Mouse (Mus musculus): ENCODE measurements around the gene E030030I06Rik. TPM values are rescaled to one million over a fixed set of nuclear protein-coding genes. Genes with fewer than 3 reads are reported as not detected.
A peak's percentile ranks its signal among the peaks of the same experiment; 100 is the strongest.
"Not testable (repeated sequence)": the region's sequence is repeated elsewhere in the genome, so short reads cannot be mapped to it uniquely, and the experiment has no call there.

E030030I06Rik gene
- 12.9 and 20.7 TPM in 2 replicates for polyA plus RNA-seq (2014; fragmentation: Nextera tagmentation; extraction: Ambion mirVana)

DNA sequence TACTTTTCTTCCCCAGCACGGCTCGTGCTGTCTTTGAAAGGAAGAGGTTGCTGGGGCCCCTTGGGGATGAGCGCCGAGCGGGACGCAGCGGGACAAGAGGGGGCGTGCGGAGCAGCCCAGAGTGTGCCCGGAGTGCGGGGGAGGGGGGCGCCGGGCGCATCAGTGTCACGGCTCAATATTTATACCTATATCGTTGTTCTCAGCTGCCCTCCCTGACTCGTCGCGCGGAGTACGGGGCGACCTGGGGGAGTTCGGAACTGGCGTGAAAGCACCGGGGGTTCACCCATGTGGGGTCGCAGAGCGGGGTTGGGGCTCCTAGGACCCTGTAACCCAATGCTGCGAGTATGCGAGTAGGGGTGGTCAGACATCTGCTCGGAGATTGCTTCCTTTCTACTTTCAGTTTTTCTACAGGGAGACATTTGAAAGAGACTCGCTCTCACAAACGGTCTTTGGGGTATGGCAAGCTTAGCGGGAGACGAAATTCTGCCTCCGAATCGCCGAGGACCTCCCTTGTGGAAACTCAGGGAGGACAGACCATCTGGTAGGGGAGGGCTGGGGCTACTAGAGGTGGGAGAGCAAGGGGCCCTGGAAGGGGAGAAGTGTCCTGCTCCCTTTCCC lies at the start of gene E030030I06Rik:
Gene E030030I06Rik (minus strand): TSS at position 198 of the 618 bp plus-strand sequence.
- Histone ChIP-seq H3K36me3 (ENCODE audit: control insufficient read depth, insufficient read depth, low read length) (no peaks in the 10 kb centered on the region), H3K9me3 (ENCODE audit: control insufficient read depth, low read length) (no peaks in the 10 kb centered on the region), H3K4me1 (ENCODE audit: control insufficient read depth in 2 of 2, insufficient read depth in 2 of 2, low read length in 2 of 2) (peaks cover 8% of the 10 kb centered on the region in 2 experiments; a peak in 3 of 4 replicates), H3K4me2 (ENCODE audit: low read length) (peak within 1 kb of the TSS; percentile 95), H3K9ac (ENCODE audit: low read length) (peak within 1 kb of the TSS; percentile 80), H3K27me3 (ENCODE audit: control insufficient read depth, insufficient read depth, low read length) (peaks cover 11% of the 10 kb centered on the region), H3K4me3 (ENCODE audit: control insufficient read depth in 1 of 2, insufficient read depth in 1 of 2, low read depth in 1 of 2, low read length in 2 of 2) (peak within 1 kb of the TSS; percentile 73 to 76), H3K27ac (replicated peaks in 1 of 2; ENCODE audit: control insufficient read depth in 1 of 2, insufficient read depth in 1 of 2, low read depth in 2 of 2, low read length in 2 of 2) (peak within 1 kb of the TSS; percentile 38 to 41; a peak in 2 of 4 replicates)
- WGBS, result under 1% methylated on average over 37 of the region's 37 CpGs
- ATAC-seq (ENCODE audit: insufficient number of reproducible peaks, insufficient read depth, low FRiP score, low read depth), result peak; percentile 32

- not testable (repeated sequence) for H3K36me3 ChIP-seq (ENCODE audit: control insufficient read depth, insufficient read depth, low read length); H3K4me2 ChIP-seq (ENCODE audit: low read length); ATAC-seq (ENCODE audit: insufficient number of reproducible peaks, insufficient read depth, low FRiP score, low read depth); H3K27ac ChIP-seq (replicated peaks in 1 of 2; ENCODE audit: control insufficient read depth in 1 of 2, insufficient read depth in 1 of 2, low read depth in 2 of 2, low read length in 2 of 2); H3K27me3 ChIP-seq (ENCODE audit: control insufficient read depth, insufficient read depth, low read length); H3K4me3 ChIP-seq (ENCODE audit: control insufficient read depth in 1 of 2, insufficient read depth in 1 of 2, low read depth in 1 of 2, low read length in 2 of 2); H3K9me3 ChIP-seq (ENCODE audit: control insufficient read depth, low read length); H3K9ac ChIP-seq (ENCODE audit: low read length); H3K4me1 ChIP-seq (ENCODE audit: control insufficient read depth in 2 of 2, insufficient read depth in 2 of 2, low read length in 2 of 2)
- WGBS, result 3% methylated on average over 7 of the region's 10 CpGs
Measured at GRCm38 (mm10) chr10:22191035-22191434, 42.0 kb upstream of the E030030I06Rik start.

- not testable (repeated sequence) for H3K36me3 ChIP-seq (ENCODE audit: control insufficient read depth, insufficient read depth, low read length); ATAC-seq (ENCODE audit: insufficient number of reproducible peaks, insufficient read depth, low FRiP score, low read depth); H3K4me3 ChIP-seq (ENCODE audit: control insufficient read depth in 1 of 2, insufficient read depth in 1 of 2, low read depth in 1 of 2, low read length in 2 of 2); H3K9ac ChIP-seq (ENCODE audit: low read length); H3K9me3 ChIP-seq (ENCODE audit: control insufficient read depth, low read length); H3K27me3 ChIP-seq (ENCODE audit: control insufficient read depth, insufficient read depth, low read length); H3K4me1 ChIP-seq (ENCODE audit: control insufficient read depth in 2 of 2, insufficient read depth in 2 of 2, low read length in 2 of 2); H3K4me2 ChIP-seq (ENCODE audit: low read length); H3K27ac ChIP-seq (replicated peaks in 1 of 2; ENCODE audit: control insufficient read depth in 1 of 2, insufficient read depth in 1 of 2, low read depth in 2 of 2, low read length in 2 of 2)
- 72% methylated on average over 2 of the region's 2 CpGs for WGBS
Measured at GRCm38 (mm10) chr10:22176515-22176914, 27.4 kb upstream of the E030030I06Rik start.

DNA sequence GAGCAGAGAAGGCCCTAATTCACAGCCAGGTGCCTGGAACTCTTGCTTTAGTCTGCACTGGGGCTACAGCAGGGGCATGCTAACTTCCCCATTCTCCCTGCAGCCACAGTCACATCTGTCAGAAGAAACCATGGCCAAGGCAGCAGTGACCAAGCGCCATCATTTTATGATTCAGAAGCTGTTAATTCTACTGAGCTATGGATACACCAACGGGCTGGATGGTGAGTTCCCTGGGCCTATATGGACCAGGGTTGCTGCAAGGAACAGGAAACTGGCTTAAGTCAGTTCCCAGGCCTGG lies 25.1 kb upstream of the E030030I06Rik start:
- H3K4me3 ChIP-seq (ENCODE audit: control insufficient read depth in 1 of 2, insufficient read depth in 1 of 2, low read depth in 1 of 2, low read length in 2 of 2); H3K27ac ChIP-seq (replicated peaks in 1 of 2; ENCODE audit: control insufficient read depth in 1 of 2, insufficient read depth in 1 of 2, low read depth in 2 of 2, low read length in 2 of 2); ATAC-seq (ENCODE audit: insufficient number of reproducible peaks, insufficient read depth, low FRiP score, low read depth); H3K27me3 ChIP-seq (ENCODE audit: control insufficient read depth, insufficient read depth, low read length); H3K9ac ChIP-seq (ENCODE audit: low read length); H3K9me3 ChIP-seq (ENCODE audit: control insufficient read depth, low read length); H3K4me2 ChIP-seq (ENCODE audit: low read length); H3K4me1 ChIP-seq (ENCODE audit: control insufficient read depth in 2 of 2, insufficient read depth in 2 of 2, low read length in 2 of 2); H3K36me3 ChIP-seq (ENCODE audit: control insufficient read depth, insufficient read depth, low read length): not testable (repeated sequence)
- 72% methylated on average over 2 of the region's 2 CpGs for WGBS

DNA sequence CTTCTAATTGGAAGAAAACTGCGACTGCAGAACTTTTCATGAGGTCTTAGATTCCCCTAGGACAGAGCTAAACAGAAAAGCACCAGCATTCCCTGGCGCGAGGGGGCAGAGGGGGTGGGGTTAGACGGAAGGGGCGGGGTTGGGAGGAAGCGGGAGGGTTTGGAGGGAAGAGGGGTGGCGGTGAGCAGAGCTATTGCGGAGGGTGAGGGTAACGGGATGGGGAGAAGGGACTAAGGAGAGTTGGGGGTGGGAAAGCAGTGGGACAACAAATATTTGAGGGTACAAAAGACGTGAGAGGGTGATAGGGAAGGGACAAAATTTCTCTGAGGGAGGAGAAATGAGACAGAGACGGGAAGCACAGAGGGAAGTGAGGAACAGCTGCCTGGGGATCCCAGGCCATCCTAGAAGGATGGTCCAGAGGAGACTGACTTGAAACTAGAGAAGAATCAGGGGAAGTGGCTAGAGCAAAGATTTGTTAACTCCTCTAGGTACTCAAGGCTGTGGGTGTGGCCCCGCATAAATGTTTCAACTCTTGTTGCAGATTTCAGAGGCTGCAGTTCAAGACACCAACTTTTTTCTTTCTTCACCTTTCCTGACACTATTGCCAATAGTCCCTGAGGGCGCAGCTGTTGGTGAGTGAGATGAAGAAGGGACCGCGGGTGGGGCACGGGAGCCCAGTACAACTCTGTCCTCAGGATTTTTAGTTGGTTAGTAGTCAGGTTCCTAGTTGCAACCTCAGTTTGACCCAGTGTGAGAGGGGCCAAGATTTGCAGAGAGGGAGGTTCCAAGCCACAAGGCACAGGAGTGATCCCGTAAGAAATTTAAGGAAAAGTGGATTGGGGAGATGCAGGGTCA lies 24.5 kb upstream of the E030030I06Rik start:
- not testable (repeated sequence) for H3K4me1 ChIP-seq (ENCODE audit: control insufficient read depth in 2 of 2, insufficient read depth in 2 of 2, low read length in 2 of 2); H3K27me3 ChIP-seq (ENCODE audit: control insufficient read depth, insufficient read depth, low read length); H3K9ac ChIP-seq (ENCODE audit: low read length); H3K36me3 ChIP-seq (ENCODE audit: control insufficient read depth, insufficient read depth, low read length); H3K9me3 ChIP-seq (ENCODE audit: control insufficient read depth, low read length); H3K27ac ChIP-seq (replicated peaks in 1 of 2; ENCODE audit: control insufficient read depth in 1 of 2, insufficient read depth in 1 of 2, low read depth in 2 of 2, low read length in 2 of 2)
- Histone ChIP-seq H3K4me3 (ENCODE audit: control insufficient read depth in 1 of 2, insufficient read depth in 1 of 2, low read depth in 1 of 2, low read length in 2 of 2) (peak overlapping the region in 1 of 2 experiments; percentile 13; a peak in 3 of 4 replicates), H3K4me2 (ENCODE audit: low read length) (peak overlapping the region; percentile 44)
- 12% methylated on average over 11 of the region's 17 CpGs for WGBS
- peak; percentile 39; the same call in 1 of the 2 replicates for ATAC-seq (ENCODE audit: insufficient number of reproducible peaks, insufficient read depth, low FRiP score, low read depth)

DNA sequence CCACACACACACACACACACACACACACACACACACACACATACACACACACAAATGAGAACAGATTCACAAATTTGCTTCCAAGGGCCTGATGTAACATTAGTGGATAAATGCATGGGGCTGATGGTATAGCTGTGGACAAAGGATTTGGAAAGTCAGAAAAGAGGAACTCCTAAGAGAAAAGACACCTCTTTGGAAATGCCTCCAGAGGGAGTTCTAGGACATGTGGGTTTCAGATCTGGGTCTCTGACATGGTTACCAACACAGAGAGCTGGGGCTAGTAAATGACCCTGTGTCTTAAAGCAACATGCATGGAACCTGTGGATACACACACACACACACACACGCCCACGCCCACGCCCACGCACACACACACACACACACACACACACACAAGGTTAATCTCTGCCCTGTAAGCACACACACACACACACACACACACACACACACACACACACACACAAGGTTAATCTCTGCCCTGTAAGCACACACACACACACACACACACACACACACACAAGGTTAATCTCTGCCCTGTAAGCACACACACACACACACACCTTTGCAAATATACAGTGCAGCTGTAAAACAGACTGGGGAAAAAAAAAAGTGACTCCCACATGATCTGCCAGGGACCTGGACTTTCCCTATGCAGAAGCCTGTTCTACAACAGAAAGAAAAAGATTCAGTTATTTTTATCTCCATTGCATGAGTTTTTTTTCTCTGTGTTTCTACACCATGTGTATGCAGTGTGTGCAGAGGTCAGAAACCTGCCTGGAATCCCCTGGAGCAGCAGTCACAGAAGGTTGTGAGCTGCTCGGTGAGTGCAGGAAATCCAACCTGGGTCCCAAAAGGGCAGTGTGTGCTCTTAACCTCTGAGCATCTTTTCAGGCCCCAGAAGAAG lies 23.6 kb upstream of the E030030I06Rik start:
- H3K27ac ChIP-seq (replicated peaks in 1 of 2; ENCODE audit: control insufficient read depth in 1 of 2, insufficient read depth in 1 of 2, low read depth in 2 of 2, low read length in 2 of 2); H3K4me1 ChIP-seq (ENCODE audit: control insufficient read depth in 2 of 2, insufficient read depth in 2 of 2, low read length in 2 of 2); H3K9me3 ChIP-seq (ENCODE audit: control insufficient read depth, low read length); H3K27me3 ChIP-seq (ENCODE audit: control insufficient read depth, insufficient read depth, low read length); H3K36me3 ChIP-seq (ENCODE audit: control insufficient read depth, insufficient read depth, low read length); H3K9ac ChIP-seq (ENCODE audit: low read length); ATAC-seq (ENCODE audit: insufficient number of reproducible peaks, insufficient read depth, low FRiP score, low read depth): not testable (repeated sequence)
- WGBS, result 55% methylated on average over 4 of the region's 5 CpGs
- Histone ChIP-seq H3K4me3 (ENCODE audit: control insufficient read depth in 1 of 2, insufficient read depth in 1 of 2, low read depth in 1 of 2, low read length in 2 of 2) (peak overlapping the region in 1 of 2 experiments; percentile 13; a peak in 3 of 4 replicates), H3K4me2 (ENCODE audit: low read length) (peak overlapping the region; percentile 44)

DNA sequence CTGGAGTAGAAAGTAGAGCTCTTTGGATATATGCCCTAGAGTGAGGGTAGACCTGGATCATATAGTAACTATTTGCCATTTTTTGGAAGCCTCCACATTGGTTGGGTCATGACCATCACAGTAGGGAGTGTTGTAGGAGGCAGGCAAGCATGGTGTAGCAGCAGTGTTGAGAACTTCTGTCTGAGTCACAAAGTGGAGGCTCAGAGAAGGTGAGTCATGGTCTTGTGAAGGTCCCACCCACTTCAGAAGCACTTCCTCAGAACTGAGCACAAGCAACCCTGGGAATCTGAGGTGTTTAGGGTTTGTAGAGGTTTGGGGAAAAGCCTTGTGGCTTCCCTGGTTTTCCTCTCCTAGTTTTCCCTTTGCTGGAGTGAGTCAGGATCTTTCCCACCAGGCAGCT lies 20.0 kb upstream of the E030030I06Rik start:
- not testable (repeated sequence) for H3K4me1 ChIP-seq (ENCODE audit: control insufficient read depth in 2 of 2, insufficient read depth in 2 of 2, low read length in 2 of 2); H3K9me3 ChIP-seq (ENCODE audit: control insufficient read depth, low read length); H3K9ac ChIP-seq (ENCODE audit: low read length); ATAC-seq (ENCODE audit: insufficient number of reproducible peaks, insufficient read depth, low FRiP score, low read depth); H3K27me3 ChIP-seq (ENCODE audit: control insufficient read depth, insufficient read depth, low read length); H3K4me3 ChIP-seq (ENCODE audit: control insufficient read depth in 1 of 2, insufficient read depth in 1 of 2, low read depth in 1 of 2, low read length in 2 of 2); H3K27ac ChIP-seq (replicated peaks in 1 of 2; ENCODE audit: control insufficient read depth in 1 of 2, insufficient read depth in 1 of 2, low read depth in 2 of 2, low read length in 2 of 2); H3K4me2 ChIP-seq (ENCODE audit: low read length); H3K36me3 ChIP-seq (ENCODE audit: control insufficient read depth, insufficient read depth, low read length)
